Mouse (Mus musculus): Measurements from ENCODE around the gene Il11ra1. TPM values are rescaled to one million over a fixed set of nuclear protein-coding genes. Genes with fewer than 3 reads are reported as not detected.

Il11ra1 gene
- polyA plus RNA-seq, 1 experiment from 2014 or later = 31.5 TPM

- Histone ChIP-seq H3K4me2 (ENCODE audit: low read length) (peak within 1 kb of the TSS; percentile 93), H3K9ac (ENCODE audit: low read depth, low read length) (peak within 1 kb of the TSS; percentile 94), H3K27ac (ENCODE audit: low read length) (peak within 1 kb of the TSS; percentile 67; the same call in 1 of the 2 replicates), H3K4me1 (ENCODE audit: control insufficient read depth, insufficient read depth, low read length) (peaks cover 15% of the 10 kb centered on the region), H3K9me3 (replicated peaks; ENCODE audit: control insufficient read depth, low read length, poor library complexity, severe bottlenecking) (no peaks in the 10 kb centered on the region), H3K36me3 (ENCODE audit: control insufficient read depth, insufficient read depth, low read length) (peaks cover 13% of the 10 kb centered on the region), H3K27me3 (ENCODE audit: control insufficient read depth, insufficient read depth, low read depth, low read length) (peaks cover 40% of the 10 kb centered on the region), H3K4me3 (ENCODE audit: low read depth, low read length) (peak within 1 kb of the TSS; percentile 93)
- ATAC-seq = peak; percentile 96
- WGBS = under 1% methylated on average over 27 of the region's 27 CpGs
Observed at GRCm38 (mm10) chr4:41722918-41723351, 23.1 kb downstream of the Il11ra1 start, which contains the start of gene Dctn3. Dctn3 (minus strand) TSS chr4:41723170.

- Histone ChIP-seq H3K4me2 (ENCODE audit: low read length) (no peak overlapping the region), H3K4me3 (ENCODE audit: low read depth, low read length) (no peak overlapping the region), H3K9ac (ENCODE audit: low read depth, low read length) (no peak overlapping the region), H3K27ac (ENCODE audit: low read length) (no peak overlapping the region), H3K4me1 (ENCODE audit: control insufficient read depth, insufficient read depth, low read length) (peaks cover 15% of the 10 kb centered on the region), H3K36me3 (ENCODE audit: control insufficient read depth, insufficient read depth, low read length) (no peaks in the 10 kb centered on the region), H3K9me3 (replicated peaks; ENCODE audit: control insufficient read depth, low read length, poor library complexity, severe bottlenecking) (no peaks in the 10 kb centered on the region), H3K27me3 (ENCODE audit: control insufficient read depth, insufficient read depth, low read depth, low read length) (peaks cover 72% of the 10 kb centered on the region)
- no peak for ATAC-seq
- WGBS = 14% methylated on average over 20 of the region's 20 CpGs
Observed at GRCm38 (mm10) chr4:41726826-41727621, 27.2 kb downstream of the Il11ra1 start.

GRCm38 (mm10) chr4:41731052-41731765 is 31.4 kb downstream of the Il11ra1 start, which contains the start of gene Arid3c:
Arid3c (minus strand) TSS chr4:41731142.
- no peaks in the 10 kb centered on the region for H3K9me3 ChIP-seq (replicated peaks; ENCODE audit: control insufficient read depth, low read length, poor library complexity, severe bottlenecking)
- peak; percentile 66; the same call in 1 of the 2 replicates for ATAC-seq
- peaks cover 61% of the 10 kb centered on the region for H3K27me3 ChIP-seq (ENCODE audit: control insufficient read depth, insufficient read depth, low read depth, low read length)
- H3K4me2 ChIP-seq (ENCODE audit: low read length) = peak within 1 kb of the TSS; percentile 69
- peak within 1 kb of the TSS; percentile 41 for H3K4me3 ChIP-seq (ENCODE audit: low read depth, low read length)
- no peaks in the 10 kb centered on the region for H3K36me3 ChIP-seq (ENCODE audit: control insufficient read depth, insufficient read depth, low read length)
- no peak within 1 kb of the TSS for H3K27ac ChIP-seq (ENCODE audit: low read length)
- 2% methylated on average over 48 of the region's 50 CpGs for WGBS
- peak within 1 kb of the TSS; percentile 48 for H3K9ac ChIP-seq (ENCODE audit: low read depth, low read length)
- H3K4me1 ChIP-seq (ENCODE audit: control insufficient read depth, insufficient read depth, low read length) = peaks cover 6% of the 10 kb centered on the region

DNA sequence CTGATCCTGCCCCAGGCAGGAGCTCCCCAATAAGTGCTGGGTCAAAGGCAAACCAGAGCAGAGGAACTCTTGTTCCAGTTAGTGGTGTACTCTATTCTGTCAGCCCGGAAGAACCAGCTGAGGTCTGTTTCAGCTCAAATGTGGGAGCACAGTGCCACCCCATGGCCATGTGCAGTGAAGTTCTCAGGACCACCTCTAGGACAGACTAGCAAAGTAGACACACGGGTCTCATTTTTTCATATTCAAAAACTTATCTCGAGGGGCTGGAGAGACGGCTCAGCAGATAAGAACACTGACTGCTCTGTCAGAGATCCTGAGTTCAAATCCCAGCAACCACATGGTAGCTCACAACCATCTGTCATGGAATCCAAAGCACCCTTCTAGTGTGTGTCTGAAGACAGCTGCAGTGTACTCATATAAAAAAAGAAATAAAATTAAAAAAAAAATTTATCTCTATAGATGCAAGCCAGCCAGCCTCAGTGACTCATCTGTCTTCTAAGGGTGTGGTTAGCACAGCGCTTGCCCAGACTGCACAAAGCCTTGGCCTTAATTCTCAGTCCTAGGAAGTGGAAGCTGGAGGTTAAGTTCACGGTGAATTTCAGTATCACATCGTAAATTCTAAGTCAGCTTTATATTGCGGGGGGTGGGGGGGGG is 37.9 kb downstream of the Il11ra1 start:
- ATAC-seq = 0 out of 2 replicates have a peak, but pooled peaks have one; percentile 16
- H3K9me3 ChIP-seq (replicated peaks; ENCODE audit: control insufficient read depth, low read length, poor library complexity, severe bottlenecking) = no peaks in the 10 kb centered on the region
- no peak overlapping the region for H3K4me2 ChIP-seq (ENCODE audit: low read length)
- peaks cover 16% of the 10 kb centered on the region for H3K4me1 ChIP-seq (ENCODE audit: control insufficient read depth, insufficient read depth, low read length)
- peaks cover 7% of the 10 kb centered on the region for H3K27me3 ChIP-seq (ENCODE audit: control insufficient read depth, insufficient read depth, low read depth, low read length)
- H3K9ac ChIP-seq (ENCODE audit: low read depth, low read length) = no peak overlapping the region
- H3K36me3 ChIP-seq (ENCODE audit: control insufficient read depth, insufficient read depth, low read length) = peaks cover 3% of the 10 kb centered on the region; the same call in 1 of the 2 replicates
- WGBS = 45% methylated on average over 8 of the region's 8 CpGs
- no peak overlapping the region for H3K27ac ChIP-seq (ENCODE audit: low read length)
- no peak overlapping the region for H3K4me3 ChIP-seq (ENCODE audit: low read depth, low read length)

- H3K9me3 ChIP-seq (replicated peaks; ENCODE audit: control insufficient read depth, low read length, poor library complexity, severe bottlenecking) = no peaks in the 10 kb centered on the region
- ATAC-seq = no peak
- 74% methylated on average over 1 of the region's 1 CpGs for whole genome bisulfite sequencing
Observed at GRCm38 (mm10) chr4:41738256-41738603, 38.4 kb downstream of the Il11ra1 start.

DNA sequence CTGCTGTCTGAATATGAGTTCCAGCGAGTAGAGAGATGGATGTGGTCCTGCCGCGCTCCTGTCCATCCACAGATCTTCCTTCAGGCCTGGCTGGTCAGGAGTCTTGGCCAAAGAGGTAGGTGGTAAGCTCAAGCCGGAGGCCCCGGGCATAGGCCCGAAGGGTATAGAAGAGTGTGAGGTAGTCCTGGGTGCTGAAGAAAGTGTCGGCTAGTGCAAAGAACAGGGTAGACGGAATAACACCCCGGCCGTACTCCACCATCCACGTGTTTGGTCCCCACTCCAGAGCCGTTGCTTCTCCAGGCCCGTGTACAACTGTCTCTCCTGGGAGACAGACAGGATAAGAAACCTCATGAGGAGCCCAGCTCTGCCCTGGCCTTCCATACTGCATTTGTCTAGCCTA is 39.5 kb downstream of the Il11ra1 start:
- 97% methylated on average over 13 of the region's 13 CpGs for WGBS
- no peak overlapping the region for H3K4me3 ChIP-seq (ENCODE audit: low read depth, low read length)
- peak overlapping the region; percentile 71 for H3K4me2 ChIP-seq (ENCODE audit: low read length)
- H3K9me3 ChIP-seq (replicated peaks; ENCODE audit: control insufficient read depth, low read length, poor library complexity, severe bottlenecking) = no peaks in the 10 kb centered on the region
- no peak for ATAC-seq
- H3K4me1 ChIP-seq (ENCODE audit: control insufficient read depth, insufficient read depth, low read length) = peaks cover 16% of the 10 kb centered on the region
- 0 out of 2 replicates have a peak overlapping the region, but pooled peaks have one; percentile 89 for H3K9ac ChIP-seq (ENCODE audit: low read depth, low read length)
- H3K27ac ChIP-seq (ENCODE audit: low read length) = no peak overlapping the region
- no peaks in the 10 kb centered on the region for H3K27me3 ChIP-seq (ENCODE audit: control insufficient read depth, insufficient read depth, low read depth, low read length)
- H3K36me3 ChIP-seq (ENCODE audit: control insufficient read depth, insufficient read depth, low read length) = peaks cover 3% of the 10 kb centered on the region; the same call in 1 of the 2 replicates

More at GRCm38 (mm10) chr4:41738256-41738603, 38.4 kb downstream of the Il11ra1 start:
- Histone ChIP-seq H3K27me3 (ENCODE audit: control insufficient read depth, insufficient read depth, low read depth, low read length) (peaks cover 2% of the 10 kb centered on the region; the same call in 1 of the 2 replicates), H3K4me3 (ENCODE audit: low read depth, low read length) (no peak overlapping the region), H3K4me1 (ENCODE audit: control insufficient read depth, insufficient read depth, low read length) (peaks cover 16% of the 10 kb centered on the region), H3K27ac (ENCODE audit: low read length) (no peak overlapping the region), H3K36me3 (ENCODE audit: control insufficient read depth, insufficient read depth, low read length) (peaks cover 3% of the 10 kb centered on the region; the same call in 1 of the 2 replicates), H3K4me2 (ENCODE audit: low read length) (no peak overlapping the region), H3K9ac (ENCODE audit: low read depth, low read length) (no peak overlapping the region)

DNA sequence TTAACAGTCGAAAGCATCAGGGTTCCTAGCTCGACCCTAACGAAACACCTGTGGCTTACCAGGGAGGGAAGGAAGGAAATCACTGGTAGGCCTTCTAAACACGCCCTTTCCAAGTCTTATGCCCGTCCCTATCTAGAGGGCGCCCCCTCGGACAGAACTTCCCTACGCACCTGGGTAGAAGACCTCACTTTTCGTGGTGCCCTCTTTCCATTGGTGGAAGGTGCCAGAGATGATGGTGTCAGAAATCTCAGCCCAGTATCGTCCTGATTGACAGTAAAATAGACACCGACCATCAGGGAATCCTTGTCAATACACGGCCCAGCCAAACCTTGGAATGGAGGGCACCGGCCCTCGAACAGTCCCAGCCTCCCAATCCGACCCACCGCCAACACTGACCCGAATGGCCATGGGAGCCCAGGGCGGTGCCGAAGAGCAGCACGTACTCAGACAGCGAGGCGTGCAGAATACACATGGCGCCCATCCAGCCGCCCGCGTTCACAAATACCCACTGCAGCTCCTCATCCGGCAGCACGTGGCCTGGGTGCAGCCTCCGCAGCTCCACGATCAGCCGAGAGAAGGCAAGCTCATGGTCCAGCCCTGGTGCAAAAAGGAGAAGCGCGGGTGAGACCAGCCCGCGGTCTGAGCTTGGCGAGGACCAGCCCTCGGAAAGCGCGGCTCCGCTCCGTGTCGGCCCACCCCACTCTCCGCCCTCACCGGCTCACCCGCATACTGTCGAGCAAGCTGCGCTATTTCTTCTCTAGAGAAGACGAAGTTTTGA is 40.8 kb downstream of the Il11ra1 start:
- peak overlapping the region; percentile 71 for H3K4me2 ChIP-seq (ENCODE audit: low read length)
- H3K4me3 ChIP-seq (ENCODE audit: low read depth, low read length) = peak overlapping the region; percentile 89
- no peaks in the 10 kb centered on the region for H3K9me3 ChIP-seq (replicated peaks; ENCODE audit: control insufficient read depth, low read length, poor library complexity, severe bottlenecking)
- no peaks in the 10 kb centered on the region for H3K27me3 ChIP-seq (ENCODE audit: control insufficient read depth, insufficient read depth, low read depth, low read length)
- H3K9ac ChIP-seq (ENCODE audit: low read depth, low read length) = peak overlapping the region; percentile 89
- peaks cover 16% of the 10 kb centered on the region for H3K4me1 ChIP-seq (ENCODE audit: control insufficient read depth, insufficient read depth, low read length)
- peaks cover 3% of the 10 kb centered on the region; the same call in 1 of the 2 replicates for H3K36me3 ChIP-seq (ENCODE audit: control insufficient read depth, insufficient read depth, low read length)
- peak overlapping the region; percentile 88 for H3K27ac ChIP-seq (ENCODE audit: low read length)
- peak; percentile 82 for ATAC-seq
- WGBS = under 1% methylated on average over 48 of the region's 48 CpGs

GRCm38 (mm10) chr4:41741158-41741560 is 41.4 kb downstream of the Il11ra1 start:
- Histone ChIP-seq H3K27ac (ENCODE audit: low read length) (peak overlapping the region; percentile 88), H3K4me2 (ENCODE audit: low read length) (peak overlapping the region; percentile 71), H3K4me3 (ENCODE audit: low read depth, low read length) (peak overlapping the region; percentile 89), H3K4me1 (ENCODE audit: control insufficient read depth, insufficient read depth, low read length) (peaks cover 16% of the 10 kb centered on the region), H3K36me3 (ENCODE audit: control insufficient read depth, insufficient read depth, low read length) (peaks cover 3% of the 10 kb centered on the region; the same call in 1 of the 2 replicates), H3K9me3 (replicated peaks; ENCODE audit: control insufficient read depth, low read length, poor library complexity, severe bottlenecking) (no peaks in the 10 kb centered on the region), H3K27me3 (ENCODE audit: control insufficient read depth, insufficient read depth, low read depth, low read length) (no peaks in the 10 kb centered on the region), H3K9ac (ENCODE audit: low read depth, low read length) (peak overlapping the region; percentile 89)
- WGBS = 0% methylated on average over 27 of the region's 27 CpGs
- peak; percentile 97 for ATAC-seq
